Mouse (Mus musculus): ENCODE data around the gene Ina.

- no peak for TF ChIP-seq POLR2A (IDR thresholded peaks at IDR 0.05; ENCODE audit: control insufficient read depth, low read depth, low read length)
- no peak for TF ChIP-seq CTCF (IDR thresholded peaks at IDR 0.05; ENCODE audit: control insufficient read depth, insufficient read depth, insufficient replicate concordance, low read depth, low read length)
Observed at GRCm38 (mm10) chr19:47019326-47019725, 4.8 kb downstream of the Ina start.
